Mouse (Mus musculus): ENCODE results near the gene Ddx23.

The Ddx23 gene

GRCm38 (mm10) chr15:98632921-98633320 lies 29.8 kb downstream of the Ddx23 start:
- no peak for DNase-seq (ENCODE audit: low read depth, low spot score)

DNA sequence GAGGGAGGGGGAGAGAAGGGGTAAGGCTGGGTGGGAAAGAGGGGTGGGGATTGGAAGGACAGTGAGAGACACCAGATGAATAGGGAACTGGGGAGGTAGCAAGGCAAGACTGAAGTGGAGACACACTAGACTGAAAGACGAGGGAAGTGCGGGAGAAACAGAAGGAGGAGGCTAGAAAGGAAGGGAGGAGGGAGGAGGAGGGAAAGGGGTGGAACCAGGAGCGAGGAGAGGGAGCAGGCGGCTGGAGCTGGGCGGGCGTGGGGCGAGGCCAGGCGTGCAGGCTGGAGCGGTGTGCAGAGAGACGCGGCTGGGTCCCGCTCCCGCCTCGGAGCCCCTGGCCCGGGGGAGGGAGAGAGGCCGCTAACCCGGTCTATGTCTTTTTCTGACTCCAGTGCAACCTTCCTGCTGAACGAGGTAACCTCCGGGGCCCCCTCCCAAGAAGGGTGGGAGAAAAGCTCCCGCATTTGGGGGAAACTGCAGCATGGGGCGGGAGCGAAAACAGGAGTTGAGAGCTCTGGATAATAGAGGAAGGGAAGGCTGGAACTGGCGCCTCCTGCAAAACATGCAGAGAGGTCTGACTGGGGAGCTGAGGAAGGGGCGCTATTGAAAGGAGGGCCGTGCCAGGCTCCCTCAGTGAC lies 30.5 kb downstream of the Ddx23 start:
- no peak for DNase-seq (ENCODE audit: low read depth, low spot score)

DNA sequence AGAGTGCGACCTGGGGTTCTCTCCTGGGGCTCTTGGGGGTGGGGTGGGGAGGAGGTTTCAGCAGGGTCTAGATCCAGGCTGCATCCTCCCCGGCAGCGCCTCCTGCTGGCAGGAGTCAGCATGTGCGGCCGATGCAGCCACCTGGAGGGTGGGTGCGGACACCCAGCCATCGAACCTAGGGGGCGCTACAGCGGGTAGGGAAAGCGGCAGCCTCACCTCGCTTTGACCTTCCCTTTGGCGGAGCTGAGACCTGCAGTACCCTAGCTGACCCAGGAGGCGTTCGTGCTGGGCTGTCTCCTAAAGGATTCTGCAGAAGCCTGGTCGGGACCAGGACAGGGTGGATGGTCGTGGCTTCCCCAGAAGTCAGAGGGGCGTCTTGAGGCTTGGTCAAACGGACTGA lies 31.2 kb downstream of the Ddx23 start:
- DNase-seq (ENCODE audit: low read depth, low spot score), result peak; percentile 91

DNA sequence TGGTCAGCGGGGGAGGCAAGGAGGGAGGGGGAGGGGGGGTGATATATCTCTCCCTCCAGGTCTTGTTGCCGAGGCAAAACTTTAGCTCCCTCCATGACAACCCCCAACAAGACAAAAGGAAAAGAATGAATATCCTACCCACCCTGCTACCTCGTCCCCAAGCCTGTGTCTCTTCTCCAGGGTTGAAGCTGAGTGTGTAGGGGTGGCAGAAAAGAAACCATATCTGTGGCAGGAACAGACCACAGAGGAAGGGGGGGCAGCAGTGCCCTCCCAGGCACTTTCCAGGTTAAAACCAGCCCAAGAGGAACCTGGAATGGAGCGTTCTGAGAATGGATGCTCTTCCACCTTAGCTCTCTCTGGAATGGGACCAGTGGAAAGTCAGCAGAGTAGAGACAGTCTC lies 32.2 kb downstream of the Ddx23 start, which contains the start of gene Cacnb3:
Gene Cacnb3 (plus strand): TSS at position 301 of the 400 bp plus-strand sequence.
- no peak for DNase-seq (ENCODE audit: low read depth, low spot score)

GRCm38 (mm10) chr15:98629464-98629863 lies 33.2 kb downstream of the Ddx23 start:
- no peak for DNase-seq (ENCODE audit: low read depth, low spot score)

DNA sequence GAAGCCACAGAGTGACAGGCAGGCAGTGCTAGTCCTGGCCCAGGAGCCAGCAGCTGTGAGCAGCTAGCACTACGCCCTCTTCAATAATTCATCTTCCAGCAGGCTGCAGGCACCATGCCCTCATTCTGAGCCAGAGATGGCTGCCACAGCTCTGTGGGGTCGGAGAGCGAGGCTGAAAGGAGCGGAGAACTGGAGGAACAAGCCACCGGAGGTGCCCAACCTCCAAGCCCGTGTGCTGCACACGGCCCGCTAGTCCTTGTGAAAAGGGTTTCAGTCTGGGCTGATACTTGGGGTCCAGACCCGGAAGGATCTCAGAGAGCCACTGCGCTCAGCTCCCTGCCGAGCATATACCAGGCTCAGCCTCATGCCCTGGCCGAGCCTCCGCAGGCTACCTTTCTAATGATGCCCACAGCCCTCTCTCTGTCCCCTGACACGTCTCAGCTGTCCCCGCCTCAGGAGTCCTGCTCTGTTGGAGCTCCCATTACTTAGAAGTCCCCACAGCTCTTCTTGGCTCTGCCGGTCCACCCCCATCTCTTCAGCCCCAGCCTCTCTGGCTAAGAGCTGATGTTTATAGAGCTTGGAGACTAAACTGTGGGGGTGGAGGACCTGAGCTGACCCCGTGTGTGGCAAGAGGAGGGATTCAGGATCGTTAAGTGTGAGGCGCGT lies 34.0 kb downstream of the Ddx23 start:
- DNase-seq (ENCODE audit: low read depth, low spot score), result no peak

DNA sequence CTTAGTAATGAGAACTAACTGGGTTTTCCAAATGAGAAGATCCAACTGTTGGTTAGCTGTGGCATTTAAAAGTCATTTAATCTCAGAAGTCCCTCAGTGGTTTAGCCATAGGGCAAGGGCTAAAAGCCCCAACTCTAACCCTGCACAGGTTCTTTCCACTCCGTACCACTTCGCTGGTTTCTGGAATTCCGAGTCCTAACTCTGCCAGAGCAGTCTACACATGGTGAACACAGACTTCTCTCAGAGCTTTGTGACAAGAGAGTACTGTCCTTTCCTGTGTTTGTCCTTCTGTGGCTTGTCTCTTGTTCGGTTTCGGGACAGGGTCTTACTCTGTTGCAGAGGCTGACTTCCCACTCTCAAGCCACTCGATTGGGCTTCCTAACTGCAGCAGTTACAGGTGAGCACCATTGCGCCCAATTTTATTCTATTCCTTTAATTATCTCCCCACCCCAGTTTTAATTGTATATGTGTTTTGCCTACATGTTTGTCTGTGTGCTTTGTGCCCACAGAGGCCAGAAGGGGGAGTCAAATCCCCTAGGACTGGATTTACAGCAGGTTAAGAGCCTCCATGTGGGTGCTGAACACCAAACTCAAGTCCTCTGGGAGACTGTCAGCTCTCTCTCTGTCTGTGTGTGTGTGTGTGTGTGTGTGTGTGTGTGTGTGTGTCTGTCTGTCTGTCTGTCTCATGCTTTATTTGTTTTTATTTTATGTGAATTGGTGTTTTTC lies 36.0 kb downstream of the Ddx23 start:
- DNase-seq (ENCODE audit: low read depth, low spot score), result no peak

GRCm38 (mm10) chr15:98626078-98626477 lies 36.6 kb downstream of the Ddx23 start:
- DNase-seq (ENCODE audit: low read depth, low spot score), result no peak

- no peak for DNase-seq (ENCODE audit: low read depth, low spot score)
Measured at GRCm38 (mm10) chr15:98623361-98623821, 39.3 kb downstream of the Ddx23 start.

DNA sequence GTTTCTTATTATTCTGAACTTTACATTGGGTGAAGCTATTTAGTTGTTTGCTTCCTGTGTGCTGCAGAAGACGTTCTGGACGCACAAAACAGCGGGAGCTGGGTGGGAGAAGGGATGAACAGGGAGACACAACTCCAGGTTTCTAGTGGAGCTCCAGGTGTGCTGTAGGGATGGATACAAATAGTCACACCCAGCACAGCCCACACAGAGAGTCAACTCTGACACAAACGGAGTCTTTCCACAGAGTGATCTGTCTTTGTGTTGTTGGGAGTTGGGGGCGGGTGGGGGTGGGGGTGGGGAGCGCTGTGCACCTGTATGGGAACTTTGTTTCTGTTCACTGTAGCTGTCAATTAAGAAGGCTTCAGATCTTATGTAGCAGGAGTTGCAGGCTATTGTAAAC lies 40.0 kb downstream of the Ddx23 start:
- DNase-seq (ENCODE audit: low read depth, low spot score), result no peak

DNA sequence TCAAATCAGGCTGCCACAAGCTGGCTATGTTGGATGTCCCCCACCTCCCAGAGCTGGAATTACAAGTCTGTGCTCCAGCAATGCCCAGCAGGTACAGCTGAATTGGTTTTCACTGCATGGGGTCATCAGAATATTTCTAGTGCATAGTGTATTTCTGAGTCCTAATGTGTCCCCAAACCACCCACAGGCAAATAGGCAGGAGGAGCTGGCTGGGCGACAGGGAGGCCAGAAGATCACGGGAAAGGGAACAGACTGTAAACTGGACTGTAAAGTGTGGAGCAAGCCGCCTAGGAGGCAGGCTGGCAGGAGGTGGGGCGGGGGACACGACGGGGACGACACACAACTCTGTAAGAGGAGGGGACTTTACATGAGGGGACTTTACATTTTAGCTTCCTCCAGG lies 40.5 kb downstream of the Ddx23 start:
- no peak for DNase-seq (ENCODE audit: low read depth, low spot score)

- DNase-seq (ENCODE audit: low read depth, low spot score), result peak; percentile 90
Measured at GRCm38 (mm10) chr15:98617176-98617537, 45.5 kb downstream of the Ddx23 start.

GRCm38 (mm10) chr15:98616362-98617175 lies 46.1 kb downstream of the Ddx23 start:
- no peak for DNase-seq (ENCODE audit: low read depth, low spot score)

GRCm38 (mm10) chr15:98615751-98616150 lies 46.9 kb downstream of the Ddx23 start:
- DNase-seq (ENCODE audit: low read depth, low spot score), result no peak

- no peak for DNase-seq (ENCODE audit: low read depth, low spot score)
Measured at GRCm38 (mm10) chr15:98614971-98615370, 47.7 kb downstream of the Ddx23 start.

GRCm38 (mm10) chr15:98614551-98614950 lies 48.1 kb downstream of the Ddx23 start:
- DNase-seq (ENCODE audit: low read depth, low spot score), result no peak

- DNase-seq (ENCODE audit: low read depth, low spot score), result no peak
Measured at GRCm38 (mm10) chr15:98612229-98612628, 50.5 kb downstream of the Ddx23 start.

- DNase-seq (ENCODE audit: low read depth, low spot score), result no peak
Measured at GRCm38 (mm10) chr15:98610131-98610633, 52.5 kb downstream of the Ddx23 start.

DNA sequence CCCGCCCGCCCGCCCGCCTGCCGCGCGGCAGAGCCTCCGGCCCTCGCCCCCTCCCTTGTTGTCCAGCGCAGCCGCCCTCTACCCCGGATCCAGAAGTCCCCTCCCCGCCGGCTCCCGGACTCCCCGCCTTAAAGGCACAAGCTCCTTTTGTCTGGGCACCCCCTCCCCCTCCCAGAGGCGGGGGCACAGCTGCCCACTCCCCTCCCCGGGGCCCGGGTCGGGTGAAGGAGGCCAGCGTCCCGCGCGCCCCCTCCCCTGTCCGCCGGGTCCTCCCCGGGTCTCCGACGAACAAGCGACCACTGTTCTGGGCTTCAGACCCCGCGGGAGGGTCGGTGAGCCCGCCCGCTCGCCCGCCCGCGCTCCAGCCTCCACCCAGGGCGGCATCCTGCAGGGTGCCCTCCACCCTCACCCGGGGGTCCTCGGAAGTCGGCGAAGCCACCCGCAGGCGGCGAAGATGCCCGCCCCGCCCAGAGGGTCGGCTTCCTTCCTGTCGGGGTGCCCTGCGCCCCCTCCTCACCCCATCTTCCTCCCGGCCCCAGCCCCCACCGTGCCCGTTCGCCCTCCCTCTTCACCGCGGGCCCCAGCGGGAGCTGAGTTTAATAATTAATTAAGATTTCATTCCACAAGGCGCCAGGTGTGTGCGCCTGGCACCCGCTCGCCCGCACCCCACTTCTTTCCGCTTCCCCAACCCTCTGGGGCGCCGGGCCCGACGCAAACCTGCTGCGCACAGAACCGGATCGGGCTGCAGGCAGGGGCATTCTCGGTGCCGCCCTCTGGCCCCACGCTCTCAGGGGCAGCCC lies 53.2 kb downstream of the Ddx23 start, which contains the start of gene Adcy6:
Gene Adcy6 (minus strand): TSS at position 746 of the 800 bp plus-strand sequence.
- DNase-seq (ENCODE audit: low read depth, low spot score), result peak; percentile 84

GRCm38 (mm10) chr15:98608784-98609250 lies 53.9 kb downstream of the Ddx23 start:
- DNase-seq (ENCODE audit: low read depth, low spot score), result no peak
